Mouse (Mus musculus): ENCODE measurements around the gene Glrx5. TPM values are rescaled to one million over a fixed set of nuclear protein-coding genes. Genes with fewer than 3 reads are reported as not detected.

Gene Glrx5
- total and polyA plus RNA-seq, 3 experiments = 38.5 to 112 (median 79.5) TPM

- Histone ChIP-seq H3K27ac (ENCODE audit: insufficient read depth, low read depth) (peak overlapping the region; percentile 85; the same call in 1 of the 2 replicates), H3K27me3 (replicated peaks) (no peaks in the 10 kb centered on the region), H3K79me2 (replicated peaks; ENCODE audit: control insufficient read depth, extremely low read depth, insufficient read depth, poor library complexity, severe bottlenecking) (peaks cover 36% of the 10 kb centered on the region), H3K4me1 (ENCODE audit: control insufficient read depth in 1 of 2, insufficient read depth in 2 of 2) (peaks cover 42 to 79% of the 10 kb centered on the region in 2 experiments), H3K4me3 (replicated peaks in 1 of 3; ENCODE audit: low read depth in 2 of 3, low read length in 2 of 3, poor library complexity in 1 of 3) (peak overlapping the region; percentile 48 to 87 (median 69)), H3K9ac (ENCODE audit: insufficient read depth, low read depth) (peak overlapping the region; percentile 72), H3K9me3 (replicated peaks; ENCODE audit: low read length) (peaks cover 3% of the 10 kb centered on the region), H3K4me2 (ENCODE audit: insufficient read depth, low read depth, poor library complexity, severe bottlenecking) (peak overlapping the region; percentile 68), H3K36me3 (replicated peaks in 1 of 2; ENCODE audit: control insufficient read depth in 1 of 2, insufficient read depth in 1 of 2, low read length in 1 of 2) (peaks cover 0 to 23% of the 10 kb centered on the region in 2 experiments)
- in situ Hi-C loops (cut with MboI; ENCODE audit: low pct_ligation_motif_present, low pct_unique_long_range_greater_than_20kb, low sequenced_read_pairs) (loop anchor here (10.0 kb wide), 1 partner anchor 54 kb away; no protein-coding TSS in a partner anchor), dilution Hi-C loops (cut with MboI; ENCODE audit: extremely low pct_ligation_motif_present, extremely low pct_unique_long_range_greater_than_20kb, low sequenced_read_pairs) (no loop called here)
- peak; percentile 73 for TF ChIP-seq SIN3A (IDR thresholded peaks at IDR 0.05; ENCODE audit: low read length)
- TF ChIP-seq MAX (IDR thresholded peaks at IDR 0.05; ENCODE audit: low read length) = peak; percentile 70; the same call in 1 of the 2 replicates
- no peak for TF ChIP-seq USF1 (IDR thresholded peaks at IDR 0.05; ENCODE audit: low read depth, low read length)
- TF ChIP-seq POLR2A (IDR thresholded peaks at IDR 0.05; ENCODE audit: low read depth, low read length) = no peak
- no peak for TF ChIP-seq E2F4 (IDR thresholded peaks at IDR 0.05; ENCODE audit: insufficient replicate concordance, low read depth, low read length)
- TF ChIP-seq KAT2A (IDR thresholded peaks at IDR 0.05; ENCODE audit: insufficient replicate concordance, low read length) = no peak
- no peak for TF ChIP-seq ZNF384 (IDR thresholded peaks at IDR 0.05; ENCODE audit: low read depth, low read length)
- TF ChIP-seq IRF4 (IDR thresholded peaks at IDR 0.05; ENCODE audit: low read depth, low read length) = no peak; the same call in 1 of the 2 replicates
- peak; percentile 52; the same call in 1 of the 2 replicates for TF ChIP-seq TCF12 (IDR thresholded peaks at IDR 0.05; ENCODE audit: low read depth, low read length)
- TF ChIP-seq GABPA (IDR thresholded peaks at IDR 0.05; ENCODE audit: insufficient replicate concordance, low read depth, low read length) = no peak
- peak; percentile 83 for TF ChIP-seq BHLHE40 (IDR thresholded peaks at IDR 0.05; ENCODE audit: low read depth, low read length)
- no peak for TF ChIP-seq ZKSCAN1 (IDR thresholded peaks at IDR 0.05; ENCODE audit: borderline replicate concordance, low read depth, low read length)
- peak; percentile 30; the same call in 1 of the 2 replicates for TF ChIP-seq MAZ (IDR thresholded peaks at IDR 0.05; ENCODE audit: low read depth, low read length)
- TF ChIP-seq NRF1 (IDR thresholded peaks at IDR 0.05; ENCODE audit: low read depth, low read length) = peak; percentile 75
- no peak for TF ChIP-seq JUN (IDR thresholded peaks at IDR 0.05; ENCODE audit: insufficient read depth, low read depth, low read length)
- TF ChIP-seq HCFC1 (IDR thresholded peaks at IDR 0.05; ENCODE audit: low read depth, low read length) = no peak
- peak; percentile 76 for TF ChIP-seq MYC (IDR thresholded peaks at IDR 0.05; ENCODE audit: low read depth, low read length)
- no peak for TF ChIP-seq SMC3 (IDR thresholded peaks at IDR 0.05; ENCODE audit: low read depth, low read length)
- no peak for TF ChIP-seq RCOR1 (conservative IDR thresholded peaks at IDR 0.05; ENCODE audit: low read depth, low read length)
- TF ChIP-seq NELFE (IDR thresholded peaks at IDR 0.05; ENCODE audit: low read depth, low read length) = no peak
- peak; percentile 63; the same call in 1 of the 2 replicates for TF ChIP-seq MXI1 (IDR thresholded peaks at IDR 0.05; ENCODE audit: low read depth, low read length)
- no peak for TF ChIP-seq CHD1 (IDR thresholded peaks at IDR 0.05; ENCODE audit: low read depth, low read length)
- peak; percentile 57 for TF ChIP-seq ETS1 (conservative IDR thresholded peaks at IDR 0.05; ENCODE audit: low read depth, low read length)
- peak; percentile 81 for DNase-seq (ENCODE audit: extremely low read depth)
Measured at GRCm38 (mm10) chr12:105008752-105009178, 23.7 kb upstream of the Glrx5 start.

All from CH12.LX (cell line).